Mouse (Mus musculus) frontal cortex, postnatal 36 days (tissue): ENCODE measurements at regions not wholly inside any gene's neighbourhood (a gene's known extent, or its start where the extent isn't known, plus 50 kb on each side); places are given as distances from the start of the nearest gene placed in this dataset.
"Not testable (repeated sequence)": the region's sequence is repeated elsewhere in the genome, so short reads cannot be mapped to it uniquely, and the experiment has no call there.

Source experiments
- DNase-seq, 2 experiments: peaks; one replicate each; pipeline ENCODE4 v3.0.0; 2022; ENCODE audit warnings: low spot score in 2 of 2

- DNase-seq = peak; percentile 53 to 71
Observed at GRCm38 (mm10) chr10:26139100-26140093, 60.5 kb upstream of the Tmem200a start.

- DNase-seq = no peak
Observed at GRCm38 (mm10) chr10:26152586-26152985, 73.7 kb upstream of the Tmem200a start.

- DNase-seq = no peak
Observed at GRCm38 (mm10) chr10:26158786-26159185, 70.7 kb upstream of the Samd3 start.

GRCm38 (mm10) chr10:26161139-26161538, 68.4 kb upstream of the Samd3 start:
- DNase-seq = not testable (repeated sequence)

- peak in 1 of 2 experiments; percentile 40 for DNase-seq
Observed at GRCm38 (mm10) chr10:26164531-26164930, 65.0 kb upstream of the Samd3 start.

GRCm38 (mm10) chr10:26177591-26177990, 51.9 kb upstream of the Samd3 start:
- DNase-seq = no peak

GRCm38 (mm10) chr10:26178356-26178755, 51.2 kb upstream of the Samd3 start:
- DNase-seq = no peak
